Mouse (Mus musculus): ENCODE results near the gene Pth1r.

DNA sequence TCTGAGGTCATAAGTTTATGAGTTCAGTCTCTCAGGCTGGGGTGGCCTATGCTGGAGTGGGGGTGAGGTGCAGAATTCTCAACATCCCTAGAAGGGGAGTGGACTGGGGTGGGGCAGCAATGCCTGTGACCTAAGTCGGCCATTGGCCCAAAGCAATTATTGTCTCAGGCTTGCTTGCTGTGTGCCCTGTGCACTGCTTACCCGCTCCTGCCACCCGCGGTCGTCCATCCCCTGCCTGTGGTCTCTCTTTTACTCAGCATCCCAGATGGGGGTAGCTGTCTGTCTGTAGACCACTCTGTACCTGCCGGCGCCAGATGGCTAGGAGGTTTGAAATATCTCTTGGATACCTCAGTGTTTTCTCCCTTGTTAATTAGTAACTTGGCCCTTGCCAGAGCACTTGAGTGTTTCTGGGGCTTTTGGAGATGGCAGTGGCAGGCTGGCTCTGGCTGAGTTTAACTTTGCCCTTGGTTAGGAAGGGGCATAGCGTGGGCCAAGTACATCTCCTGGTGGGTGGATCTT, 57.6 kb downstream of the Pth1r start:
- no peak for TF ChIP-seq CTCF (IDR thresholded peaks at IDR 0.05; ENCODE audit: low read depth, low read length)
- TF ChIP-seq POLR2A (IDR thresholded peaks at IDR 0.05; ENCODE audit: borderline replicate concordance, low read depth, low read length), result no peak
